Mouse (Mus musculus) liver, embryonic 14.5 days (tissue): ENCODE measurements around the gene Knl1. TPM values are rescaled to one million over a fixed set of nuclear protein-coding genes. Genes with fewer than 3 reads are reported as not detected.

Experiments used
- ATAC-seq: fragments of 200-750 bp; cut with Nextera tagmentation; 2 replicates; pipeline ENCODE4 v1.8.0; 2017; ENCODE audit warnings: moderate number of reproducible peaks, mild to moderate bottlenecking, moderate library complexity; ENCODE audit not compliant: insufficient read depth
- DNase-seq, 3 experiments: peaks; one replicate each; pipeline ENCODE4 v3.0.0-alpha.2; 2012 to 2013; ENCODE audit warnings: low read depth in 3 of 3, low spot score in 3 of 3
- H3K27ac ChIP-seq: fragments of 300-500 bp; sonication (generic); 2 replicates; pipeline ENCODE4 v1.5.1; 2014; ENCODE audit warnings: moderate library complexity, mild to moderate bottlenecking, control low read depth, inconsistent platforms
- H3K27me3 ChIP-seq: fragments of 300-500 bp; sonication (generic); 2 replicates; pipeline ENCODE4 v1.6.1; 2014; ENCODE audit warnings: mild to moderate bottlenecking, low read length, moderate library complexity; ENCODE audit not compliant: control insufficient read depth, insufficient read depth
- H3K36me3 ChIP-seq: fragments of 300-500 bp; sonication (generic); replicated peaks from 2 replicates; pipeline ENCODE4 v1.6.1; 2014; ENCODE audit warnings: low read depth; ENCODE audit not compliant: control insufficient read depth, insufficient read depth
- H3K4me1 ChIP-seq, 2 experiments: fragments of 200-500 bp in 1 of 2; fragments of 300-500 bp in 1 of 2; sonication (generic) in 1 of 2; replicated peaks; 2 replicates each; pipeline ENCODE4 v1.6.1; 2012 to 2014; ENCODE audit warnings: antibody characterized with exemption in 1 of 2, inconsistent platforms in 1 of 2, low read length in 1 of 2; ENCODE audit not compliant: control insufficient read depth in 2 of 2, insufficient read depth in 2 of 2
- H3K4me2 ChIP-seq: fragments of 300-500 bp; sonication (generic); 2 replicates; pipeline ENCODE4 v1.6.1; 2014; ENCODE audit warnings: low read depth, mild to moderate bottlenecking, control low read depth, moderate library complexity
- H3K4me3 ChIP-seq, 2 experiments: fragments of 200-500 bp in 1 of 2; fragments of 300-500 bp in 1 of 2; sonication (generic) in 1 of 2; 2 replicates each; pipeline ENCODE4 v1.5.1; 2012 to 2014; ENCODE audit warnings: low read depth in 2 of 2, low read length in 2 of 2, mild to moderate bottlenecking in 2 of 2, control low read depth in 1 of 2, inconsistent platforms in 1 of 2, moderate library complexity in 1 of 2; ENCODE audit not compliant: insufficient read depth in 1 of 2
- H3K9ac ChIP-seq: fragments of 300-500 bp; sonication (generic); replicated peaks from 2 replicates; pipeline ENCODE4 v1.6.1; 2014; ENCODE audit warnings: mild to moderate bottlenecking, control low read depth, moderate library complexity
- H3K9me3 ChIP-seq: fragments of 300-500 bp; sonication (generic); 2 replicates; pipeline ENCODE4 v1.6.1; 2016; ENCODE audit warnings: low read length, mixed read lengths; ENCODE audit not compliant: control insufficient read depth
- CTCF ChIP-seq: IDR thresholded peaks from 2 replicates; pipeline ENCODE4 v1.5.1; 2016; ENCODE audit warnings: antibody characterized with exemption, low read depth, control low read depth
- EP300 ChIP-seq: IDR thresholded peaks from 2 replicates; pipeline ENCODE4 v1.6.1; 2016; ENCODE audit warnings: antibody characterized with exemption, low read depth
- WGBS: fragments of 180-500 bp; shearing (Covaris S2); extraction: QIAGEN DNeasy Blood & Tissue Kit; methylation state at CpG from one replicate; pipeline ENCODE4 v1.1.7; 2014; ENCODE audit not compliant: insufficient replicate concordance; 5-methylcytosine and 5-hydroxymethylcytosine counted together
- polyA plus RNA-seq, 2 experiments: library from polyadenylated mRNA; depleted of rRNA in 1 of 2; stranded (reverse) in 1 of 2; unstranded in 1 of 2; fragments of >200 nt; fragmentation: Nextera tagmentation in 1 of 2; extraction: Ambion mirVana in 1 of 2; gene quantifications; 2 replicates each; pipeline versions ENCODE4 v1.2.1 to v1.2.3; 2012 to 2014

The Knl1 gene
- polyA plus RNA-seq, 2 experiments, result 6.2 to 45.5 TPM

GRCm38 (mm10) chr2:119152255-119152654, 105.3 kb downstream of the Knl1 start:
- Histone ChIP-seq H3K9me3 (no peaks in the 10 kb centered on the region), H3K27ac (no peak overlapping the region), H3K4me2 (no peak overlapping the region), H3K9ac (no peak overlapping the region), H3K4me3 (no peak overlapping the region), H3K27me3 (no peaks in the 10 kb centered on the region), H3K36me3 (peaks cover 69% of the 10 kb centered on the region), H3K4me1 (peaks cover 19 to 21% of the 10 kb centered on the region in 2 experiments)
- DNase-seq (no peak), ATAC-seq (no peak)
- 47% methylated on average over 6 of the region's 6 CpGs for WGBS
- TF ChIP-seq CTCF (no peak), EP300 (no peak)

- H3K4me2 ChIP-seq, result peak overlapping the region; percentile 96
- WGBS, result 50% methylated on average over 2 of the region's 2 CpGs
- no peak for TF ChIP-seq CTCF
- TF ChIP-seq EP300, result no peak
- peaks cover 46% of the 10 kb centered on the region for H3K36me3 ChIP-seq
- peak; percentile 29 for ATAC-seq
- H3K4me3 ChIP-seq, result peak overlapping the region; percentile 55 to 100
- H3K9me3 ChIP-seq, result no peaks in the 10 kb centered on the region
- peak overlapping the region; percentile 98 for H3K9ac ChIP-seq
- no peaks in the 10 kb centered on the region for H3K27me3 ChIP-seq
- H3K27ac ChIP-seq, result peak overlapping the region; percentile 97
- peaks cover 23 to 24% of the 10 kb centered on the region in 2 experiments for H3K4me1 ChIP-seq
- peak in 1 of 3 experiments; percentile 43 for DNase-seq
Observed at GRCm38 (mm10) chr2:119154683-119155082, 107.8 kb downstream of the Knl1 start.

Other genes starting within 250 kb of the Knl1 start
- 22.9 and 50.8 TPM in 2 replicates for gene Knstrn, start 233.1 kb upstream of the Knl1 start, polyA plus RNA-seq (2012; rRNA removed)
- gene Knstrn, start 233.1 kb upstream of the Knl1 start, polyA plus RNA-seq (2014; fragmentation: Nextera tagmentation; extraction: Ambion mirVana), result 84.7 and 88.1 TPM in 2 replicates
- 23.1 and 26.3 TPM in 2 replicates for gene Ivd, start 185.2 kb upstream of the Knl1 start, polyA plus RNA-seq (2012; rRNA removed)
- 23.3 and 27.4 TPM in 2 replicates for gene Ivd, start 185.2 kb upstream of the Knl1 start, polyA plus RNA-seq (2014; fragmentation: Nextera tagmentation; extraction: Ambion mirVana)
- gene Bahd1, start 146.7 kb upstream of the Knl1 start, polyA plus RNA-seq (2012; rRNA removed), result 4.9 and 5.2 TPM in 2 replicates
- 0.83 and 1.0 TPM in 2 replicates for gene Bahd1, start 146.7 kb upstream of the Knl1 start, polyA plus RNA-seq (2014; fragmentation: Nextera tagmentation; extraction: Ambion mirVana)
- gene Chst14, start 120.6 kb upstream of the Knl1 start, polyA plus RNA-seq (2012; rRNA removed), result 3.6 and 3.7 TPM in 2 replicates
- gene Chst14, start 120.6 kb upstream of the Knl1 start, polyA plus RNA-seq (2014; fragmentation: Nextera tagmentation; extraction: Ambion mirVana), result 4.2 and 4.3 TPM in 2 replicates
- gene Ccdc32, start 17.7 kb upstream of the Knl1 start, polyA plus RNA-seq (2012; rRNA removed), result 5.4 and 6.9 TPM in 2 replicates
- 12.6 and 12.9 TPM in 2 replicates for gene Ccdc32, start 17.7 kb upstream of the Knl1 start, polyA plus RNA-seq (2014; fragmentation: Nextera tagmentation; extraction: Ambion mirVana)
- gene Rpusd2, start 12.3 kb upstream of the Knl1 start, polyA plus RNA-seq (2012; rRNA removed), result 3.6 and 4.0 TPM in 2 replicates
- gene Rpusd2, start 12.3 kb upstream of the Knl1 start, polyA plus RNA-seq (2014; fragmentation: Nextera tagmentation; extraction: Ambion mirVana), result 2.3 and 3.0 TPM in 2 replicates
- 20.4 and 28.7 TPM in 2 replicates for gene Rad51, start 65.7 kb downstream of the Knl1 start, polyA plus RNA-seq (2012; rRNA removed)
- 33.9 and 35.7 TPM in 2 replicates for gene Rad51, start 65.7 kb downstream of the Knl1 start, polyA plus RNA-seq (2014; fragmentation: Nextera tagmentation; extraction: Ambion mirVana)
- 15.0 and 22.8 TPM in 2 replicates for gene Rmdn3, start 109.9 kb downstream of the Knl1 start, polyA plus RNA-seq (2012; rRNA removed)
- gene Rmdn3, start 109.9 kb downstream of the Knl1 start, polyA plus RNA-seq (2014; fragmentation: Nextera tagmentation; extraction: Ambion mirVana), result 42.2 and 47.6 TPM in 2 replicates
- 35.4 and 59.7 TPM in 2 replicates for gene Gchfr, start 120.7 kb downstream of the Knl1 start, polyA plus RNA-seq (2012; rRNA removed)
- 75.9 and 80.3 TPM in 2 replicates for gene Gchfr, start 120.7 kb downstream of the Knl1 start, polyA plus RNA-seq (2014; fragmentation: Nextera tagmentation; extraction: Ambion mirVana)
- not detected in 2 replicates for gene Gm14137, start 127.4 kb downstream of the Knl1 start, polyA plus RNA-seq (2012; rRNA removed)
- 0.05 TPM in 1 of 2 replicates, not detected in the other for gene Gm14137, start 127.4 kb downstream of the Knl1 start, polyA plus RNA-seq (2014; fragmentation: Nextera tagmentation; extraction: Ambion mirVana)
- gene Zfyve19, start 161.5 kb downstream of the Knl1 start, polyA plus RNA-seq (2012; rRNA removed), result 19.4 and 20.5 TPM in 2 replicates
- 16.4 and 18.2 TPM in 2 replicates for gene Zfyve19, start 161.5 kb downstream of the Knl1 start, polyA plus RNA-seq (2014; fragmentation: Nextera tagmentation; extraction: Ambion mirVana)
- 4.6 and 9.5 TPM in 2 replicates for gene Dnajc17, start 161.7 kb downstream of the Knl1 start, polyA plus RNA-seq (2012; rRNA removed)
- gene Dnajc17, start 161.7 kb downstream of the Knl1 start, polyA plus RNA-seq (2014; fragmentation: Nextera tagmentation; extraction: Ambion mirVana), result 5.4 and 6.9 TPM in 2 replicates
- gene Ppp1r14d, start 182.8 kb downstream of the Knl1 start, polyA plus RNA-seq (2012; rRNA removed), result not detected in 2 replicates
- not detected in 2 replicates for gene Ppp1r14d, start 182.8 kb downstream of the Knl1 start, polyA plus RNA-seq (2014; fragmentation: Nextera tagmentation; extraction: Ambion mirVana)
- gene Spint1, start 190.2 kb downstream of the Knl1 start, polyA plus RNA-seq (2012; rRNA removed), result 0.11 and 0.27 TPM in 2 replicates
- gene Spint1, start 190.2 kb downstream of the Knl1 start, polyA plus RNA-seq (2014; fragmentation: Nextera tagmentation; extraction: Ambion mirVana), result 0.11 and 0.13 TPM in 2 replicates
- 0.02 TPM in 1 of 2 replicates, not detected in the other for gene Rhov, start 224.2 kb downstream of the Knl1 start, polyA plus RNA-seq (2012; rRNA removed)
- not detected in 2 replicates for gene Rhov, start 224.2 kb downstream of the Knl1 start, polyA plus RNA-seq (2014; fragmentation: Nextera tagmentation; extraction: Ambion mirVana)
- 3.2 and 3.4 TPM in 2 replicates for gene Vps18, start 241.6 kb downstream of the Knl1 start, polyA plus RNA-seq (2012; rRNA removed)
- gene Vps18, start 241.6 kb downstream of the Knl1 start, polyA plus RNA-seq (2014; fragmentation: Nextera tagmentation; extraction: Ambion mirVana), result 3.2 and 3.5 TPM in 2 replicates